Mouse (Mus musculus): ENCODE results near the gene Lect2. TPM values are rescaled to one million over a fixed set of nuclear protein-coding genes. Genes with fewer than 3 reads are reported as not detected.
A peak's percentile ranks its signal among the peaks of the same experiment; 100 is the strongest.

The Lect2 gene
- total RNA-seq (2014; rRNA removed): 230 and 425 TPM in 2 replicates
- 106 and 170 TPM in 2 replicates for polyA plus RNA-seq (2012; rRNA removed)

DNA sequence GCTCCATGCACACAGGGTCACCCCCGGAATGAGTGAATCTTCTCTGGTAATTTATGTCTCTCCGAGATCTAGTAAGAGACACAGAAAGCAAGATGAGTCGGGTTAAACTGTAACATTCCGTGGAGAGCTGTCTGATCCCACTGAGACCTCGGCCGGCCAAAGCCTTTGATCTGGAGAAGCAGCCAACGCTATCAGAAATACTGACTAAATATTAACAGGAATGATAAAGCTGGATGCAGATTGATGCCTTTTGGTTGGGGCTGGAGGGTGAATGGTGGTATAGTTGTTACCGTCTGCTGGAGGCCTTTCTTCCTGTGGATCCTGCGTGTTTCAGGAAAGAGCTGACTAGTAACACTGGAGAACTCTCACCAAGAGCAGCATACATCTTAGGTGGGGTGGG, at the start of gene Lect2:
Lect2 (minus strand) TSS at position 102 of the 400 bp plus-strand sequence.
- TF ChIP-seq CTCF (IDR thresholded peaks at IDR 0.05; ENCODE audit: low read depth, low read length) (no peak), POLR2A (IDR thresholded peaks at IDR 0.05; ENCODE audit: extremely low read depth, insufficient read depth, low read length) (no peak)
- H3K27me3 ChIP-seq (ENCODE audit: control insufficient read depth, insufficient read depth, low read length): no peaks in the 10 kb centered on the region
- peak; percentile 89 for DNase-seq (ENCODE audit: extremely low read depth, low read depth, low spot score)
- H3K36me3 ChIP-seq (ENCODE audit: control insufficient read depth, insufficient read depth, low read length): no peaks in the 10 kb centered on the region; the same call in 1 of the 2 replicates
- H3K4me3 ChIP-seq (ENCODE audit: insufficient read depth, low read depth, low read length): peak within 1 kb of the TSS; percentile 44
- H3K9ac ChIP-seq (ENCODE audit: low read depth, low read length): peak within 1 kb of the TSS; percentile 12
- peak within 1 kb of the TSS; percentile 40 for H3K27ac ChIP-seq (replicated peaks; ENCODE audit: insufficient read depth, low read depth, low read length)
- peaks cover 20% of the 10 kb centered on the region for H3K4me1 ChIP-seq (ENCODE audit: control insufficient read depth, insufficient read depth, low read length)
- no peaks in the 10 kb centered on the region for H3K79me2 ChIP-seq (ENCODE audit: control insufficient read depth, insufficient read depth, low read length)
- WGBS: 28% methylated on average over 9 of the region's 9 CpGs

DNA sequence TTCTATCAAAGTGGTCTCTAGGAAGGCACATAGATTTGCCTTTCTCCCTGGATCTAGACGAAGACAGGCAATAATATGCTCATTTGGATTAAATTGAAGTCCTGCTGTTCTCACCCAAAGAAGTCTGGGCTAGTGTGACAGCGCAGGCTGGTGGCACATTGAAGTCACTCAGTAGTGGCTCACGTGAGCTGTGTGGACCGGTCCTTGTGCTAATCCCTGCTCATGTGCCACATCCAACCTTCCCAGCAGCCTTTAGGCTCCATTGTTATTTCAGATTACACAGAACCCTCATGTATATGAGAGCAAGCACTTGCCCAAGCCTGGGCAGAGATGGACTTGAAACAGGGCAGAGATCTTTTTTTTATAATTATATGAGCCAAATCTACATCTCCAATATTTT, 49.0 kb upstream of the Lect2 start:
- WGBS: 95% methylated on average over 4 of the region's 4 CpGs
- Histone ChIP-seq H3K79me2 (ENCODE audit: control insufficient read depth, insufficient read depth, low read length) (no peaks in the 10 kb centered on the region), H3K9ac (ENCODE audit: low read depth, low read length) (no peak overlapping the region), H3K4me1 (ENCODE audit: control insufficient read depth, insufficient read depth, low read length) (no peaks in the 10 kb centered on the region), H3K27me3 (ENCODE audit: control insufficient read depth, insufficient read depth, low read length) (no peaks in the 10 kb centered on the region), H3K27ac (replicated peaks; ENCODE audit: insufficient read depth, low read depth, low read length) (no peak overlapping the region), H3K4me3 (ENCODE audit: insufficient read depth, low read depth, low read length) (no peak overlapping the region), H3K36me3 (ENCODE audit: control insufficient read depth, insufficient read depth, low read length) (no peaks in the 10 kb centered on the region)
- no peak for TF ChIP-seq CTCF (IDR thresholded peaks at IDR 0.05; ENCODE audit: low read depth, low read length)
- no peak for TF ChIP-seq POLR2A (IDR thresholded peaks at IDR 0.05; ENCODE audit: extremely low read depth, insufficient read depth, low read length)
- no peak for DNase-seq (ENCODE audit: extremely low read depth, low read depth, low spot score)

DNA sequence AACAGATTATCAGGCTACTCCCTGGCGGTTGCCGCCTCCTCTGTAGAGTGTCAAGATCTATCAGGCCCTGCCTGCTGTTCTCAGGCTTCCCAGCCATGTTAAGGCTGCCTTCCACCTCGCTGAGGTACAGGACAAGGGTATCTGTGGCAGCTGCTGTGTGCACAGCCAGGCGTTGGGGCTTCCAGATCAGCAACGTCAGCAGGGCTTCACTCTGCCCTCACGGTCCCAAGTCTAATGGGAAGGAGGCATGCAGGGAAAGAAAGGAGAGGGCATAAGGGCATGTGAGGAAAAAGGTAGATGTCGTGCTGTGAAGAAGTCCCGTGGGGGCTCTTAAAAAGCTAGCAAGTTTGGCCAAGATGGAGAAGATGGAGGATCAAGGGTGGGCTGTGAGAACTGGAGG, 46.9 kb upstream of the Lect2 start:
- DNase-seq (ENCODE audit: extremely low read depth, low read depth, low spot score): no peak
- Histone ChIP-seq H3K4me1 (ENCODE audit: control insufficient read depth, insufficient read depth, low read length) (no peaks in the 10 kb centered on the region), H3K9ac (ENCODE audit: low read depth, low read length) (no peak overlapping the region), H3K4me3 (ENCODE audit: insufficient read depth, low read depth, low read length) (no peak overlapping the region), H3K79me2 (ENCODE audit: control insufficient read depth, insufficient read depth, low read length) (no peaks in the 10 kb centered on the region), H3K27me3 (ENCODE audit: control insufficient read depth, insufficient read depth, low read length) (no peaks in the 10 kb centered on the region), H3K36me3 (ENCODE audit: control insufficient read depth, insufficient read depth, low read length) (no peaks in the 10 kb centered on the region), H3K27ac (replicated peaks; ENCODE audit: insufficient read depth, low read depth, low read length) (no peak overlapping the region)
- TF ChIP-seq CTCF (IDR thresholded peaks at IDR 0.05; ENCODE audit: low read depth, low read length) (no peak), POLR2A (IDR thresholded peaks at IDR 0.05; ENCODE audit: extremely low read depth, insufficient read depth, low read length) (no peak)
- 95% methylated on average over 8 of the region's 8 CpGs for WGBS

DNA sequence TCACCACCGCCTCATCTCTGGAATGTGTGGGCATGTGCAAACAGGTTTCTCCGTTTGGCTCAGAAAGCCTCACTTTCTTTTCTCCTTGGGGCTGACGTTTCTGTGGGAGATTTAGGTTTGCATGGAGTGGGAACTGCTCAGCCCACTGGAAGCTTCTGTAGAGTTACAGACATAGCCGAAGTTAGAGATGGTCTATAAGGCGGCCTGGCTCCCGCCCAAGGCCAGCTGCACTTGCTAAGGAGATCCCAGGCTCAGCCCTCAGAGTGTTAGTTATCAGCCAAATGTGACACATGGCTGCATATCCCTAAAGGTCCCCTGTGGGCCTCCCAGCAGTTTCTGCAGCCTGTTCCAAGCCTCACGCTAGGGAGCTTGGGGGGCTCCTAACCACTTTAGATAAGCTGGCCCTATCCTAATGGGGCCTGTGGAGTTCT, 45.7 kb upstream of the Lect2 start:
- H3K36me3 ChIP-seq (ENCODE audit: control insufficient read depth, insufficient read depth, low read length): no peaks in the 10 kb centered on the region
- H3K27me3 ChIP-seq (ENCODE audit: control insufficient read depth, insufficient read depth, low read length): no peaks in the 10 kb centered on the region
- H3K4me1 ChIP-seq (ENCODE audit: control insufficient read depth, insufficient read depth, low read length): no peaks in the 10 kb centered on the region
- H3K79me2 ChIP-seq (ENCODE audit: control insufficient read depth, insufficient read depth, low read length): no peaks in the 10 kb centered on the region
- TF ChIP-seq POLR2A (IDR thresholded peaks at IDR 0.05; ENCODE audit: extremely low read depth, insufficient read depth, low read length): no peak
- TF ChIP-seq CTCF (IDR thresholded peaks at IDR 0.05; ENCODE audit: low read depth, low read length): no peak
- H3K4me3 ChIP-seq (ENCODE audit: insufficient read depth, low read depth, low read length): no peak overlapping the region
- no peak overlapping the region for H3K9ac ChIP-seq (ENCODE audit: low read depth, low read length)
- no peak for DNase-seq (ENCODE audit: extremely low read depth, low read depth, low spot score)
- H3K27ac ChIP-seq (replicated peaks; ENCODE audit: insufficient read depth, low read depth, low read length): no peak overlapping the region
- 91% methylated on average over 7 of the region's 7 CpGs for WGBS

DNA sequence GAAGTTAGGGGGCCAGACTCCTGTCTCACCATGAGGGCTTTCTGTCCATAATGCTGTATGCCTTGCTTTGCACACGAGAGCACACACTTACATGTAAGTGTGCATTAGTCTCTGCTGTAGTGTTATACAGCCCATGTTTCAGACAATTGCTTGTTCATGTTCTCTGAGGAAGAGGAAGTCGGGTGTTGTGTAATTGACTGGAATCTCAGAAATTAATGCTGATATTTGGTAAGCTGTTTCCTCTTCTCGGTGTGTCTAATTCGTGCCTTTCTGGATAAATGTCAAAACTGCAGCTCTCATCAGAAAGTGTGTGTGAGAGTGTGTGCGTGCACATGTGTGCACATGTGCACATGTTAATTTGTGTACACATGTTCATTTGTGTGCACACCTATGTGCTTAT, 44.9 kb upstream of the Lect2 start:
- TF ChIP-seq CTCF (IDR thresholded peaks at IDR 0.05; ENCODE audit: low read depth, low read length): no peak
- no peak for TF ChIP-seq POLR2A (IDR thresholded peaks at IDR 0.05; ENCODE audit: extremely low read depth, insufficient read depth, low read length)
- no peaks in the 10 kb centered on the region for H3K27me3 ChIP-seq (ENCODE audit: control insufficient read depth, insufficient read depth, low read length)
- no peak overlapping the region for H3K27ac ChIP-seq (replicated peaks; ENCODE audit: insufficient read depth, low read depth, low read length)
- no peak overlapping the region for H3K4me3 ChIP-seq (ENCODE audit: insufficient read depth, low read depth, low read length)
- H3K36me3 ChIP-seq (ENCODE audit: control insufficient read depth, insufficient read depth, low read length): no peaks in the 10 kb centered on the region
- no peaks in the 10 kb centered on the region for H3K79me2 ChIP-seq (ENCODE audit: control insufficient read depth, insufficient read depth, low read length)
- H3K4me1 ChIP-seq (ENCODE audit: control insufficient read depth, insufficient read depth, low read length): no peaks in the 10 kb centered on the region; the same call in 1 of the 2 replicates
- WGBS: 79% methylated on average over 5 of the region's 5 CpGs
- DNase-seq (ENCODE audit: extremely low read depth, low read depth, low spot score): peak; percentile 28
- no peak overlapping the region for H3K9ac ChIP-seq (ENCODE audit: low read depth, low read length)

DNA sequence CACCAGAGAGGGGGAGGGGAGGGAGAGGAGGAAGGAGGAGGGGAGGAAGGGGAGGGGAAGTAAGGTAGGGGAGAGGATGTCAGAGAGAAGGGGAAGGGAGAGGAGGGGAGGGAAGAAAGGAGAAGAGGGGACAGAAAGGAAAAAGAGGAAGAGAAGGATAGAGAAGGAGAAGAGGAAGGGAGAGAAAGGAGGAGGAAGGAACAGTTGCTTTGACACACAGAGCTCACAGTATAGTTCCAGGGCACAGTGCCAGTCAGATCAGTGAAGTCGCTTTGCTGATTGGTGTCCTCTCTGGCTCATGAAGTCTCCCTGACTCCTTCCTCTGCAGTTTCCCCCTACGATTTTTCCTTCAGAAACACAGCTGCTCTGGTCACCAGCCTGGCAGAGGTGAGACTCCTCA, 43.6 kb upstream of the Lect2 start:
- Histone ChIP-seq H3K36me3 (ENCODE audit: control insufficient read depth, insufficient read depth, low read length) (no peaks in the 10 kb centered on the region), H3K9ac (ENCODE audit: low read depth, low read length) (no peak overlapping the region), H3K4me1 (ENCODE audit: control insufficient read depth, insufficient read depth, low read length) (no peaks in the 10 kb centered on the region; the same call in 1 of the 2 replicates), H3K27me3 (ENCODE audit: control insufficient read depth, insufficient read depth, low read length) (no peaks in the 10 kb centered on the region), H3K27ac (replicated peaks; ENCODE audit: insufficient read depth, low read depth, low read length) (no peak overlapping the region), H3K79me2 (ENCODE audit: control insufficient read depth, insufficient read depth, low read length) (no peaks in the 10 kb centered on the region), H3K4me3 (ENCODE audit: insufficient read depth, low read depth, low read length) (no peak overlapping the region)
- DNase-seq (ENCODE audit: extremely low read depth, low read depth, low spot score): no peak
- 72% methylated on average over 2 of the region's 2 CpGs for WGBS
- no peak for TF ChIP-seq CTCF (IDR thresholded peaks at IDR 0.05; ENCODE audit: low read depth, low read length)
- TF ChIP-seq POLR2A (IDR thresholded peaks at IDR 0.05; ENCODE audit: extremely low read depth, insufficient read depth, low read length): no peak

All from liver, adult 2 months (tissue).